Mouse (Mus musculus): Measurements from ENCODE around the gene Olfr170. TPM values are rescaled to one million over a fixed set of nuclear protein-coding genes. Genes with fewer than 3 reads are reported as not detected.
"Not testable (repeated sequence)": the region's sequence is repeated elsewhere in the genome, so short reads cannot be mapped to it uniquely, and the experiment has no call there.

Olfr170 gene
- polyA plus RNA-seq (2014; fragmentation: Nextera tagmentation; extraction: Ambion mirVana) = not detected in 2 replicates

- not testable (repeated sequence) for H3K4me2 ChIP-seq (ENCODE audit: low read length); H3K9me3 ChIP-seq (replicated peaks; ENCODE audit: control insufficient read depth, low read length); H3K4me3 ChIP-seq (ENCODE audit: low read depth, low read length); H3K4me1 ChIP-seq (ENCODE audit: control insufficient read depth, insufficient read depth, low read length); H3K36me3 ChIP-seq (ENCODE audit: control insufficient read depth, insufficient read depth, low read length); ATAC-seq; DNase-seq (ENCODE audit: low spot score); H3K27me3 ChIP-seq (replicated peaks; ENCODE audit: control insufficient read depth, insufficient read depth, low read length); H3K9ac ChIP-seq (ENCODE audit: low read length); H3K27ac ChIP-seq (ENCODE audit: low read depth, low read length)
- 97% methylated on average over 2 of the region's 2 CpGs for WGBS
Measured at GRCm38 (mm10) chr16:19611782-19612181, at the start of gene Olfr170. TSS of gene Olfr170 (minus strand) at chr16:19611882.

GRCm38 (mm10) chr16:19629816-19630215 is 18.1 kb upstream of the Olfr170 start, which contains the start of gene Olfr171:
TSS of gene Olfr171 (minus strand) at chr16:19629916.
- ATAC-seq = no peak
- Histone ChIP-seq H3K27me3 (replicated peaks; ENCODE audit: control insufficient read depth, insufficient read depth, low read length) (no peaks in the 10 kb centered on the region), H3K4me1 (ENCODE audit: control insufficient read depth, insufficient read depth, low read length) (no peaks in the 10 kb centered on the region), H3K4me3 (ENCODE audit: low read depth, low read length) (no peak within 1 kb of the TSS), H3K9me3 (replicated peaks; ENCODE audit: control insufficient read depth, low read length) (0 out of 2 replicates have a peak, but pooled peaks cover 4% of the 10 kb centered on the region), H3K9ac (ENCODE audit: low read length) (no peak within 1 kb of the TSS), H3K4me2 (ENCODE audit: low read length) (no peak within 1 kb of the TSS), H3K36me3 (ENCODE audit: control insufficient read depth, insufficient read depth, low read length) (no peaks in the 10 kb centered on the region), H3K27ac (ENCODE audit: low read depth, low read length) (no peak within 1 kb of the TSS)
- no peak for DNase-seq (ENCODE audit: low spot score)
- whole genome bisulfite sequencing = 79% methylated on average over 1 of the region's 1 CpGs

GRCm38 (mm10) chr16:19603166-19603565 is 8.5 kb downstream of the Olfr170 start:
- Histone ChIP-seq H3K27me3 (replicated peaks; ENCODE audit: control insufficient read depth, insufficient read depth, low read length) (no peaks in the 10 kb centered on the region), H3K4me2 (ENCODE audit: low read length) (no peak overlapping the region), H3K4me3 (ENCODE audit: low read depth, low read length) (no peak overlapping the region), H3K36me3 (ENCODE audit: control insufficient read depth, insufficient read depth, low read length) (no peaks in the 10 kb centered on the region), H3K9ac (ENCODE audit: low read length) (no peak overlapping the region), H3K9me3 (replicated peaks; ENCODE audit: control insufficient read depth, low read length) (no peaks in the 10 kb centered on the region), H3K4me1 (ENCODE audit: control insufficient read depth, insufficient read depth, low read length) (no peaks in the 10 kb centered on the region), H3K27ac (ENCODE audit: low read depth, low read length) (no peak overlapping the region)
- 57% methylated on average over 2 of the region's 2 CpGs for WGBS
- DNase-seq (ENCODE audit: low spot score) = no peak
- ATAC-seq = no peak

- WGBS = 100% methylated on average over 2 of the region's 2 CpGs
- H3K9ac ChIP-seq (ENCODE audit: low read length); H3K9me3 ChIP-seq (replicated peaks; ENCODE audit: control insufficient read depth, low read length); ATAC-seq; H3K36me3 ChIP-seq (ENCODE audit: control insufficient read depth, insufficient read depth, low read length); DNase-seq (ENCODE audit: low spot score); H3K4me2 ChIP-seq (ENCODE audit: low read length); H3K27me3 ChIP-seq (replicated peaks; ENCODE audit: control insufficient read depth, insufficient read depth, low read length); H3K4me3 ChIP-seq (ENCODE audit: low read depth, low read length); H3K4me1 ChIP-seq (ENCODE audit: control insufficient read depth, insufficient read depth, low read length); H3K27ac ChIP-seq (ENCODE audit: low read depth, low read length): not testable (repeated sequence)
Measured at GRCm38 (mm10) chr16:19571709-19572108, 40.0 kb downstream of the Olfr170 start, which contains the start of gene Olfr169. TSS of gene Olfr169 (minus strand) at chr16:19571809.

Other genes with a start within 250 kb of the Olfr170 start
- not detected in 2 replicates for gene Olfr165, start 188.7 kb downstream of the Olfr170 start, polyA plus RNA-seq (2014; fragmentation: Nextera tagmentation; extraction: Ambion mirVana)
- not detected in 2 replicates for gene Olfr166, start 128.2 kb downstream of the Olfr170 start, polyA plus RNA-seq (2014; fragmentation: Nextera tagmentation; extraction: Ambion mirVana)
- not detected in 2 replicates for gene Olfr167, start 89.6 kb downstream of the Olfr170 start, polyA plus RNA-seq (2014; fragmentation: Nextera tagmentation; extraction: Ambion mirVana)
- not detected in 2 replicates for gene Olfr168, start 76.3 kb downstream of the Olfr170 start, polyA plus RNA-seq (2014; fragmentation: Nextera tagmentation; extraction: Ambion mirVana)
- not detected in 2 replicates for gene Olfr169, start 40.1 kb downstream of the Olfr170 start, polyA plus RNA-seq (2014; fragmentation: Nextera tagmentation; extraction: Ambion mirVana)
- gene Olfr171, start 18.0 kb upstream of the Olfr170 start, polyA plus RNA-seq (2014; fragmentation: Nextera tagmentation; extraction: Ambion mirVana) = not detected in 2 replicates
- gene Lamp3, start 94.5 kb upstream of the Olfr170 start, polyA plus RNA-seq (2014; fragmentation: Nextera tagmentation; extraction: Ambion mirVana) = not detected in 2 replicates
- 61.0 and 67.3 TPM in 2 replicates for gene B3gnt5, start 148.3 kb upstream of the Olfr170 start, polyA plus RNA-seq (2014; fragmentation: Nextera tagmentation; extraction: Ambion mirVana)

All from forebrain, embryonic 14.5 days (tissue).